Mouse (Mus musculus) heart, embryonic 16.5 days (tissue): ENCODE results near the gene Arid1a. TPM values are rescaled to one million over a fixed set of nuclear protein-coding genes. Genes with fewer than 3 reads are reported as not detected.

Experiments used
- ATAC-seq: fragments of 200-750 bp; cut with Nextera tagmentation; replicated peaks from 2 replicates; pipeline ENCODE4 v1.8.0; 2017; ENCODE audit warnings: moderate number of reproducible peaks; ENCODE audit not compliant: insufficient read depth, low FRiP score; ENCODE audit errors: extremely low read depth
- H3K27ac ChIP-seq: fragments of 300-500 bp; sonication (generic); 2 replicates; pipeline ENCODE4 v1.5.1; 2014; ENCODE audit warnings: mild to moderate bottlenecking, low read length, control low read depth, moderate library complexity
- H3K27me3 ChIP-seq: fragments of 300-500 bp; sonication (generic); 2 replicates; pipeline ENCODE4 v1.6.1; 2014; ENCODE audit warnings: low read length, mixed read lengths; ENCODE audit not compliant: control insufficient read depth, insufficient read depth
- H3K36me3 ChIP-seq: fragments of 300-500 bp; sonication (generic); 2 replicates; pipeline ENCODE4 v1.6.1; 2014; ENCODE audit not compliant: control insufficient read depth, insufficient read depth
- H3K4me1 ChIP-seq: fragments of 300-500 bp; sonication (generic); 2 replicates; pipeline ENCODE4 v1.6.1; 2014; ENCODE audit warnings: low read length, mixed read lengths; ENCODE audit not compliant: control insufficient read depth, insufficient read depth
- H3K4me2 ChIP-seq: fragments of 300-500 bp; sonication (generic); 2 replicates; pipeline ENCODE4 v1.6.1; 2014; ENCODE audit warnings: low read depth, mild to moderate bottlenecking, control low read depth, low read length
- H3K4me3 ChIP-seq: fragments of 300-500 bp; sonication (generic); 2 replicates; pipeline ENCODE4 v1.5.1; 2014; ENCODE audit warnings: mild to moderate bottlenecking, control low read depth, low read length
- H3K9ac ChIP-seq: fragments of 300-500 bp; sonication (generic); 2 replicates; pipeline ENCODE4 v1.6.1; 2014; ENCODE audit warnings: low read length, control low read depth
- H3K9me3 ChIP-seq: fragments of 300-500 bp; sonication (generic); replicated peaks from 2 replicates; pipeline ENCODE4 v1.6.1; 2016; ENCODE audit warnings: low read length; ENCODE audit not compliant: control insufficient read depth
- WGBS: fragments of 180-500 bp; shearing (Covaris S2); extraction: QIAGEN DNeasy Blood & Tissue Kit; methylation state at CpG from one replicate; pipeline ENCODE4 v1.1.7; 2014; 5-methylcytosine and 5-hydroxymethylcytosine counted together
- polyA plus RNA-seq: library from polyadenylated mRNA; unstranded; fragments of >200 nt; fragmentation: Nextera tagmentation; extraction: Ambion mirVana; gene quantifications from 2 replicates; pipeline ENCODE4 v1.2.1, GENCODE M21; 2015

The Arid1a gene
- polyA plus RNA-seq, 1 experiment from 2014 or later = 18.8 TPM

DNA sequence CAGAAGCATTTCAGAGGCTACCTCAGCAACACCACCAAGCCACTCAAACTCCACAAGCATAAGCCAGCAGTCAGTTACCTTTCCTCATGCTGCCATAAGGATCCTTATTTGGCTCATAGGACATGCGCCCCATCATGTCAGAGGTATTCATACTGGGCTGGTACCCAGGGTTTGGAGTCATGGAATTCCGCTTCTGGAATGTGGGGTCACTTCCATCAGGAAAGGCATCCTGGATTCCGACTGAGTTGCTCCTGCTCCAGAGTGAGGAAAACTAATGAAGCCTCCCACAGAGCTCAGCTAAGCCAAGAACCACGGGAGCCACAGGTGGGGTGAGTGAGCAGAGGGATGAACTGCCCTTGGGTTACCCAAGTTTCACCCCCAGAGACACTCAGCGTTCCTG lies 69.4 kb downstream of the Arid1a start:
- Histone ChIP-seq H3K27me3 (no peaks in the 10 kb centered on the region), H3K9ac (no peak overlapping the region), H3K4me1 (peaks cover 29% of the 10 kb centered on the region), H3K27ac (no peak overlapping the region), H3K36me3 (peaks cover 87% of the 10 kb centered on the region), H3K4me2 (no peak overlapping the region), H3K4me3 (no peak overlapping the region), H3K9me3 (no peaks in the 10 kb centered on the region)
- ATAC-seq = no peak
- 80% methylated on average over 5 of the region's 5 CpGs for WGBS

DNA sequence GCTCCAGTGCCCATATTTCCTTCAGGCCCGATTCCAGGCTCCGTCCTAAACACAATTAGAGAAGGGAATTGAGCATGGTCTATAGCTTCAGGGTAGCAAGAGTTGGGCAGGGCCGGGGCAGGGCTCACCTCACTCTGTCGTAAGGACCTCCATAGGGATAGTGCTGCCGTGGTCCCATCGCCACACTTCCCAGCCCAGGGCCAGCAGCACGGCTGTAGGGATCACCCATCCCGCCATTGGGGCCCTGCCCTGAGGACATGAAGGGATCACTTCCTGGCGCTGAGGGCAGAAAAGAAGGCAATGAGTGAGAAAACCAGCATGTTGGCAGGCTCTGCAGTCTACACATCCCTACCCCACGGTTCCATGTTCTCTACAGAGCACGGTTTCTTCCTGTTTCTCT lies 70.1 kb downstream of the Arid1a start:
- no peak overlapping the region for H3K9ac ChIP-seq
- WGBS = 89% methylated on average over 11 of the region's 11 CpGs
- H3K36me3 ChIP-seq = peaks cover 84% of the 10 kb centered on the region
- no peak overlapping the region for H3K27ac ChIP-seq
- no peak for ATAC-seq
- H3K4me3 ChIP-seq = no peak overlapping the region
- H3K9me3 ChIP-seq = no peaks in the 10 kb centered on the region
- H3K4me1 ChIP-seq = peaks cover 32% of the 10 kb centered on the region
- no peaks in the 10 kb centered on the region for H3K27me3 ChIP-seq
- no peak overlapping the region for H3K4me2 ChIP-seq

DNA sequence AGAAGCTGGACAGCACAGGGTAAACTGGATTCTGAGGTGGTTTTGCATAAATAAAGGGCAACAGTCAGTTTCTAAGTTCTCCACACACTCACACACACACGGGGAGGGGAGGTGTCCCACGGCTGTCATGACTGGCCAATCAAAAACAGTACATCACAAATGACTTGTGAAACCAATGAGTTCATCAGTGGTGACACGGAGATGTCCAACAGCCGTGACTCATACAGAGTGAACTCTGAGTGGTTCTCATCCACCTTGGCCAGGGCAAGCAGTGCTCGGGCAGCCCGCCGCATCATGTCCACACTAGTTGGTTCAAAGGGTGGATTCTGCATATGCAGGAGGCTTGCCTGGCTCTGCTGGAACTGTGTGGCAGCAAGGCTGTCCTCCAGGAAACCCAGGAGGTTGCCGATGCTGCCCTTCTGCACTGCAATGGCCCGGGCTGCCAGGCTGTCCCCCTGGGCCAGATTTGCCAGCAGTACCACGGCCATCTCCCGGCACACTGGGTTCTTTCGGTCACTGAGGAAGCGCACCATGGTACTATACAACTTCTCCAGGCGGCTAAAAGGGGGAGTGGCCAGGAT lies 76.3 kb downstream of the Arid1a start:
- H3K4me1 ChIP-seq = peaks cover 23% of the 10 kb centered on the region
- 86% methylated on average over 14 of the region's 14 CpGs for WGBS
- no peak overlapping the region for H3K27ac ChIP-seq
- H3K27me3 ChIP-seq = no peaks in the 10 kb centered on the region
- H3K36me3 ChIP-seq = peaks cover 43% of the 10 kb centered on the region
- H3K4me2 ChIP-seq = no peak overlapping the region
- no peaks in the 10 kb centered on the region for H3K9me3 ChIP-seq
- H3K4me3 ChIP-seq = no peak overlapping the region
- no peak for ATAC-seq
- no peak overlapping the region for H3K9ac ChIP-seq

DNA sequence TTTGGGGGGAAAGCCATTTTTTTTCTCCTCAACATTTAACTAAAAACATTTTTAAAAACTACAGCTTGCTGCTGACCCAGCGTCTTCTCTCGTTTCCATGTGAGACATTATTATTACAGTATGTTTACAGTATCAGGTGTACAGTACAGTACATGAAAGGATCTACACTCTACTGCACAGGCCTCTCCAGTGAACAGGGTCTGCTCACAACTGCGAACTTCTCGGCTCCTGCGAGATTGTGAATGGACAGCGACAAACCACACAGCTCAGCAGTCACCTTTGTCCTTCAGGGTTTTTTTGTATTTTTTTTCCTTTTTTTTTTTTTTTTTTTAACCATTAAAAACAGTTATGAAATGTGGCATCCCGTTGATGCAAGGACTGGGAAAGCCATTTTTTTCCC lies 76.9 kb downstream of the Arid1a start:
- no peak for ATAC-seq
- no peaks in the 10 kb centered on the region for H3K9me3 ChIP-seq
- H3K4me1 ChIP-seq = peaks cover 27% of the 10 kb centered on the region
- peaks cover 36% of the 10 kb centered on the region for H3K36me3 ChIP-seq
- H3K9ac ChIP-seq = no peak overlapping the region
- H3K4me3 ChIP-seq = no peak overlapping the region
- H3K27ac ChIP-seq = no peak overlapping the region
- no peak overlapping the region for H3K4me2 ChIP-seq
- H3K27me3 ChIP-seq = no peaks in the 10 kb centered on the region
- WGBS = 83% methylated on average over 7 of the region's 7 CpGs

DNA sequence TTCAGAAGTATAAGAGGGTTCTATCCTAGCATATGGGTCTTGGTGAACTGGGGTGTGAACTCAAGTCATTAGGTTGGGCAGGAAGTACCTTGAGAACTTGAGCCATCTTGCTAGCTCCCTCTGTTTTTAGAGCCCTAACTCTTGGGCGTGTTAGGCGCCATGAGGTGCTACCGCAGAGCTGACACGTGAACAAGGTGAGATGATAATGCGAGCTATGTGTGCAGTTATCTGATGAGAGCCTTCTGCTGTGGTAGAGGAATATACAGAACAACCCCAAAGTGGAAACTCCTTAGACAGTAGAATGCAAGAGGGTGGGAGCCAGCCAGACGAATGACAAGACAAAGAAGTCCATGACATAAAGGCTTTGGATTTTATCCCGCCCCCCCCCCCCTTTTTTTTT lies 79.3 kb downstream of the Arid1a start:
- ATAC-seq = no peak
- WGBS = 71% methylated on average over 7 of the region's 7 CpGs

DNA sequence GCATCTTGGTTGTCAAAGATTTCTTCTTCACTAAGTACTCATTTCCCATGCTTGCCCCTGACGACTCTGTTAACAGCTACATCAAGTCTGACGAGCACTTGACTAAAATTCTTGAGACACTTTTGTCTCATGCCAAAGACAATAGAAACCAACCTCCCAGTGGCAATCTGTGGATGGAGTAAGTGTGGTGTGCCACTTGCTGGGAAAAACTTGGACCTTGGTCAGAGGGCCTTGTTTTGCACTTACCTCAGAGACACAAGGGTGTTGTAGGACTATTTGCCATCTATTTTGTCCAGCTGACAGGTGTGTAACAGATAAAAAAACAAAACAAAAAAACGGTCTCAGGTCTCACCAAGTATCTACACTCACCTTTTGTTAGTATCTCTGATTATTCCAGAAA lies 80.4 kb downstream of the Arid1a start:
- no peak for ATAC-seq
- H3K4me1 ChIP-seq = peaks cover 41% of the 10 kb centered on the region
- 16% methylated on average over 3 of the region's 3 CpGs for WGBS
- peak overlapping the region; percentile 80 for H3K27ac ChIP-seq
- peak overlapping the region; percentile 41; the same call in 1 of the 2 replicates for H3K9ac ChIP-seq
- no peaks in the 10 kb centered on the region for H3K27me3 ChIP-seq
- H3K4me3 ChIP-seq = no peak overlapping the region
- H3K9me3 ChIP-seq = no peaks in the 10 kb centered on the region
- H3K4me2 ChIP-seq = peak overlapping the region; percentile 36
- peaks cover 12% of the 10 kb centered on the region for H3K36me3 ChIP-seq

More for the DNA sequence above, 79.3 kb downstream of the Arid1a start:
- Histone ChIP-seq H3K4me1 (peaks cover 42% of the 10 kb centered on the region), H3K27ac (no peak overlapping the region), H3K9me3 (no peaks in the 10 kb centered on the region), H3K9ac (no peak overlapping the region), H3K36me3 (peaks cover 19% of the 10 kb centered on the region), H3K27me3 (no peaks in the 10 kb centered on the region), H3K4me3 (no peak overlapping the region), H3K4me2 (no peak overlapping the region)

DNA sequence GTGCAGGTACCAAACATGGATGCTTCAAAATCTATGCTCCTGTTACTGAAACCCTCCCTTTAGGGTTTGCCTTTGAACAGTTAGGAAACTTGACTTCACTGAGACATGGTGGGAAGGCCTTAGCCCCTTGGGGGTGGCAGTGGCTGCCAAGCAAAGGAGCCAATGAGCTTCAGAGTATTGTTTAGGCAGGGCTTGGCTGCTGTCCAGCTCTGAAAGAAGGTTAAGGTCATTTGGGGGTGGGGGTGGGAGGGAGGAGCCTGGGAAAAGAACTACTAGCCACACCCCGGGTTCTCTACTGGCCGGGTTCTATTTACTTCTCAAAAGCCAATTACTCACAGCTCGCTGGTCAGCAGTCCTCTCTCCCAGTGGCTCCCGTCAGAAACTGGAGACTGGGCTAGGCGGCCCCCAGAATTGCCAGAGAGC lies 81.0 kb downstream of the Arid1a start:
- Histone ChIP-seq H3K4me3 (no peak overlapping the region), H3K4me1 (peaks cover 46% of the 10 kb centered on the region), H3K9ac (peak overlapping the region; percentile 41), H3K27me3 (no peaks in the 10 kb centered on the region), H3K27ac (peak overlapping the region; percentile 80), H3K36me3 (peaks cover 6% of the 10 kb centered on the region), H3K9me3 (no peaks in the 10 kb centered on the region), H3K4me2 (peak overlapping the region; percentile 36)
- peak; percentile 20; the same call in 1 of the 2 replicates for ATAC-seq
- WGBS = 11% methylated on average over 5 of the region's 5 CpGs

DNA sequence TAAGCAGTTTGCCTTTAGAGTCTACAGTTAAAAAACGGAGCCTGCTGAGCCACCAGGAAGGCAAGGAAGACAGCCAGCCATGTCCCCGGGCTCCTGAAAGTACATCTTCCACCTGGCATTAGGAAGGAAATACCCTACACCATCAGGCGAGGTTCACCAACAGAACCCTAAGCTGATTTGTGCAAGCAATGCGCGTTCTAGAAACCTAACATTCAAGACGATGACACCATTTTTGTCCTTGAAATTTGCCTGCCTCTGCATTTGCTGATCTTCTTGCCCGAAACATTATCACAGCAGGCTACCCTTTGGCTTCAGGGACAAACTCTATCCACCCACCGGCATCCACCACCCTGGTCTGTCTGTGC lies 82.3 kb downstream of the Arid1a start:
- peak overlapping the region; percentile 100 for H3K27ac ChIP-seq
- H3K4me1 ChIP-seq = peaks cover 55% of the 10 kb centered on the region
- H3K9ac ChIP-seq = no peak overlapping the region; the same call in 1 of the 2 replicates
- 54% methylated on average over 8 of the region's 8 CpGs for WGBS
- peaks cover 4% of the 10 kb centered on the region; the same call in 1 of the 2 replicates for H3K36me3 ChIP-seq
- peak overlapping the region; percentile 91 for H3K4me2 ChIP-seq
- H3K9me3 ChIP-seq = no peaks in the 10 kb centered on the region
- ATAC-seq = no peak
- no peak overlapping the region for H3K4me3 ChIP-seq
- H3K27me3 ChIP-seq = no peaks in the 10 kb centered on the region

DNA sequence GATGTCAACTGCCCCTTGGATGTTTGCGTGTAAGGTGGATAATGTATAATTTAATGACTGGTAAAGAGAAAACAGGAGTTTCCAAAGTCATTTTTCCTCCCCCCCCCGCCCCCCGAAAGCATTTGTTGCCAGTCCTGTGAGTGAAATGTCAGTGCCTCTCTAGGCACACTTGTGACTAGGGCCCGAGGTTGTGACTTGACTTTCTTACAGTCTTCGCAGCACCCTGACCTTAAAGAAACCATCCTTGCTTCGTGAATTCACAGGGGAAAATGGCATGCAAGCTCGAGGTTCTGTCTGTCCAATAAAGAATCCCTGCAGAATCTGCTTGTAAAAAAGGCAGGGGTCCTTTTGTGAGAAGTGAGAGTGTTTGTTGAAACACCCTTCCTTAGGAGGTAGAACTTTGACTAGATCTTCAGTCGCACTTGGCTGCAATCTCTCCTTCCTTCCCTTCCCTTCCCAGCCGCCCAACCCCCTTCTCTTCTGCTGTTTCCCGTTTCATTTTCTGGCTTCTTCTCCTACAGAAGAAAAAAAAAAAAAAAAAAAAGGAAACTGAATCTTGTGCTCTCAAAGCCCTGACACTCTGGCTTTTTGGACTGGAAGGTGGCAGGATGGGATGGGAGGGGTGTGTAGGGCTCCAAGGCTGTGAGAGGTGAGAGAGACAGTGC lies 82.8 kb downstream of the Arid1a start:
- Histone ChIP-seq H3K4me3 (peak overlapping the region; percentile 83), H3K9me3 (no peaks in the 10 kb centered on the region), H3K27ac (peak overlapping the region; percentile 100), H3K36me3 (peaks cover 4% of the 10 kb centered on the region; the same call in 1 of the 2 replicates), H3K27me3 (no peaks in the 10 kb centered on the region), H3K4me1 (peaks cover 55% of the 10 kb centered on the region), H3K4me2 (peak overlapping the region; percentile 91), H3K9ac (peak overlapping the region; percentile 91)
- ATAC-seq = no peak
- 23% methylated on average over 10 of the region's 10 CpGs for WGBS
